Mouse (Mus musculus) limb, embryonic 14.5 days (tissue): ENCODE measurements around the gene Rapgef6. TPM values are rescaled to one million over a fixed set of nuclear protein-coding genes. Genes with fewer than 3 reads are reported as not detected.

Experiments
- ATAC-seq: fragments of 200-750 bp; cut with Nextera tagmentation; 2 replicates; pipeline ENCODE4 v1.8.0; 2017; ENCODE audit warnings: low read depth, moderate number of reproducible peaks, moderate TSS enrichment; ENCODE audit not compliant: low FRiP score
- DNase-seq: peaks from one replicate; pipeline ENCODE4 v3.0.0-alpha.2; 2015; ENCODE audit warnings: low spot score
- H3K27ac ChIP-seq: fragments of 300-500 bp; sonication (generic); replicated peaks from 2 replicates; pipeline ENCODE4 v1.5.1; 2014; ENCODE audit warnings: low read depth, mild to moderate bottlenecking, low read length, moderate library complexity, mixed read lengths
- H3K27me3 ChIP-seq: fragments of 300-500 bp; sonication (generic); 2 replicates; pipeline ENCODE4 v1.6.1; 2014; ENCODE audit warnings: low read length, mixed read lengths; ENCODE audit not compliant: control insufficient read depth, insufficient read depth
- H3K36me3 ChIP-seq: fragments of 300-500 bp; sonication (generic); 2 replicates; pipeline ENCODE4 v1.6.1; 2014; ENCODE audit warnings: mild to moderate bottlenecking, low read length, moderate library complexity, mixed read lengths; ENCODE audit not compliant: control insufficient read depth, insufficient read depth
- H3K4me1 ChIP-seq: fragments of 300-500 bp; sonication (generic); 2 replicates; pipeline ENCODE4 v1.6.1; 2014; ENCODE audit warnings: antibody characterized with exemption, low read length, mixed read lengths; ENCODE audit not compliant: control insufficient read depth, insufficient read depth
- H3K4me2 ChIP-seq: fragments of 300-500 bp; sonication (generic); replicated peaks from 2 replicates; pipeline ENCODE4 v1.6.1; 2014; ENCODE audit warnings: low read depth, mild to moderate bottlenecking, low read length, moderate library complexity; ENCODE audit not compliant: severe bottlenecking
- H3K4me3 ChIP-seq: fragments of 300-500 bp; sonication (generic); replicated peaks from 2 replicates; pipeline ENCODE4 v1.5.1; 2014; ENCODE audit warnings: low read length
- H3K9ac ChIP-seq: fragments of 300-500 bp; sonication (generic); 2 replicates; pipeline ENCODE4 v1.6.1; 2014; ENCODE audit warnings: mild to moderate bottlenecking, low read depth, low read length, moderate library complexity; ENCODE audit not compliant: severe bottlenecking
- H3K9me3 ChIP-seq: fragments of 300-500 bp; sonication (generic); 2 replicates; pipeline ENCODE4 v1.6.1; 2016; ENCODE audit warnings: low read length; ENCODE audit not compliant: control insufficient read depth
- POLR2A ChIP-seq: fragments of 200-500 bp; IDR thresholded peaks from 2 replicates; pipeline ENCODE4 v1.8.0; 2012; ENCODE audit warnings: inconsistent platforms, mild to moderate bottlenecking, moderate library complexity, borderline replicate concordance; ENCODE audit not compliant: insufficient read depth, insufficient read length; ENCODE audit errors: extremely low read depth
- WGBS: fragments of 180-500 bp; shearing (Covaris S2); extraction: QIAGEN DNeasy Blood & Tissue Kit; methylation state at CpG from one replicate; pipeline ENCODE4 v1.1.7; 2014; 5-methylcytosine and 5-hydroxymethylcytosine counted together
- polyA plus RNA-seq, 2 experiments: library from polyadenylated mRNA; depleted of rRNA in 1 of 2; stranded (reverse) in 1 of 2; unstranded in 1 of 2; fragments of >200 nt; fragmentation: Nextera tagmentation in 1 of 2; extraction: Ambion mirVana in 1 of 2; gene quantifications; 2 replicates each; pipeline versions ENCODE4 v1.2.1 to v1.2.3; 2012 to 2014

The Rapgef6 gene
- polyA plus RNA-seq (2012; rRNA removed) (13.8 and 17.5 TPM in 2 replicates), polyA plus RNA-seq (2014; fragmentation: Nextera tagmentation; extraction: Ambion mirVana) (26.6 and 27.7 TPM in 2 replicates)

DNA sequence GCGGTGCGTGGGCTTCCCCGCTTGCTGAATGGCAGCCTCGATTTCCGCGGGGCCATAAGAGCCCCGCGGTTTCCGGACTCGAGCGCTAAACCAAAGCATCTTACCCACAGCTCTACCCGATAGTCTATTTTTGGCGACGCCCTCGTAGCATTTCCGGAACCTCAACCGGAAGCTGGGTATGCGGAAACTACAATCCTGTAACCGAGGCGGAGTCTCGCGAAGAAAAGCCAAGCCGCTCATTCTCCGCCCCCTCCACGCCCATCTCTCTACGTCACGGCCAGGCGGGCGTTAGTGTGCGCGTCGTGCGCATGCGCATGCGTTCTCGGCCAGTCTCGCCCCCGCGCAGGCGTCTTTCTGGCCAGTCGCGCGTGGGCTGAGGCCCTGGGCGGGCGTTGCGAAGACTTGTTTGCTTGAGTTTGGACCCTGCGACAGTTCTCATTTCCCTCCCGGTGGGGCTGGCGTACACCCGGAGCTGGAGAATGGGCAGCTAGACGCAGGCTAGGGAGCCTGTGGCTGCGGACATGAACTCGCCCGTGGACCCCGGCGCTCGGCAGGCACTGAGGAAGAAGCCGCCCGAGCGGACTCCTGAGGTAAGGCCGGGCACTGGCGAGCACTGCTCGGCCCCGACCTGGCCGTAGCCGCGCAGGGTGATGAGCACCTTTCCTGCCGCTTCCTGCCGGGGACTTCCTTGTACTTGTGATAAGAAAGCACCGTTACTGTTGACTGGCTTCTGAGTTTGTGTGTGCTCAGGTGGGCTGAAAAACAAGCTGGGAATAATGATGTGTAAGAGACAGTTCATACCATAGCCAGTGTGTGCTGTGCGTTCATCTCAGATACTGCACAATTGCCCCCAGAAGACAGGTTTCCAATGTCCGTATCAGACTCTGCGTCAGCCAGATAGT is at the start of gene Rapgef6:
TSS of gene Rapgef6 (plus strand) at position 319 of the 902 bp plus-strand sequence.
- Histone ChIP-seq H3K4me3 (peak within 1 kb of the TSS; percentile 78), H3K9ac (peak within 1 kb of the TSS; percentile 83), H3K4me1 (peaks cover 11% of the 10 kb centered on the region), H3K27me3 (no peaks in the 10 kb centered on the region), H3K9me3 (no peaks in the 10 kb centered on the region), H3K36me3 (no peaks in the 10 kb centered on the region), H3K27ac (peak within 1 kb of the TSS; percentile 91), H3K4me2 (peak within 1 kb of the TSS; percentile 67)
- under 1% methylated on average over 67 of the region's 73 CpGs for WGBS
- peak; percentile 65; the same call in 1 of the 2 replicates for TF ChIP-seq POLR2A
- ATAC-seq (peak; percentile 95), DNase-seq (peak; percentile 97)

- no peak overlapping the region for H3K4me3 ChIP-seq
- WGBS: 88% methylated on average over 1 of the region's 1 CpGs
- no peaks in the 10 kb centered on the region for H3K9me3 ChIP-seq
- ATAC-seq: no peak
- DNase-seq: peak; percentile 4
- H3K36me3 ChIP-seq: peaks cover 21% of the 10 kb centered on the region
- no peaks in the 10 kb centered on the region for H3K27me3 ChIP-seq
- H3K9ac ChIP-seq: no peak overlapping the region
- H3K4me1 ChIP-seq: no peaks in the 10 kb centered on the region
- TF ChIP-seq POLR2A: no peak
- no peak overlapping the region for H3K4me2 ChIP-seq
- H3K27ac ChIP-seq: no peak overlapping the region
Measured at GRCm38 (mm10) chr11:54478414-54478813, 44.2 kb upstream of the Rapgef6 start.

DNA sequence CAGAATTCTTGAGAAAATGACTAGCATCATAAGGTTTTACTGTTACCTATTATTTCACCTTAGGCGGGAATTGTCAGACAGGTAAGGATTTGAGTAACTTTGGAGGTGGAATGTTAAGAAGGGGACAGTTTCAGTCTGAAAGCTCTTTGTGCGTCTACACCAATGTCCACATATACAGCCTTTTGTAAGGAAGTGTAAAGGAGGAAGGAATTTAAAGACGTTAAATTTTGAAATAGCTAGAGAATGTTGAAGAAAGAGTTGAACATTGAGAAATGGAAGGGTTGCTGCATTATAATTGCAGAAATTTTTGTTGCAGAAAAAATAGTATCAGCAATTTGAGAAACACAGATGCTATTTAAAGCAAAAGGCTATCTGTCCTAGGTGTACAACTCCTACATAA is 36.6 kb upstream of the Rapgef6 start:
- no peak for DNase-seq
- Histone ChIP-seq H3K36me3 (peaks cover 5% of the 10 kb centered on the region), H3K4me1 (no peaks in the 10 kb centered on the region), H3K4me3 (no peak overlapping the region), H3K9ac (no peak overlapping the region), H3K27me3 (no peaks in the 10 kb centered on the region), H3K27ac (no peak overlapping the region), H3K9me3 (no peaks in the 10 kb centered on the region), H3K4me2 (no peak overlapping the region)
- TF ChIP-seq POLR2A: no peak
- ATAC-seq: no peak
- 90% methylated on average over 3 of the region's 3 CpGs for WGBS

GRCm38 (mm10) chr11:54491946-54492558 is 30.6 kb upstream of the Rapgef6 start:
- 88% methylated on average over 1 of the region's 1 CpGs for WGBS
- TF ChIP-seq POLR2A: no peak
- ATAC-seq (no peak), DNase-seq (no peak)
- H3K36me3 ChIP-seq: peaks cover 19% of the 10 kb centered on the region
- H3K4me2 ChIP-seq: no peak overlapping the region
- H3K4me1 ChIP-seq: no peaks in the 10 kb centered on the region
- H3K4me3 ChIP-seq: no peak overlapping the region
- H3K9me3 ChIP-seq: no peaks in the 10 kb centered on the region
- H3K27me3 ChIP-seq: no peaks in the 10 kb centered on the region
- no peak overlapping the region for H3K27ac ChIP-seq
- H3K9ac ChIP-seq: no peak overlapping the region

GRCm38 (mm10) chr11:54492559-54492958 is 30.1 kb upstream of the Rapgef6 start:
- ATAC-seq (no peak), DNase-seq (no peak)
- Histone ChIP-seq H3K9ac (no peak overlapping the region), H3K27ac (no peak overlapping the region), H3K27me3 (no peaks in the 10 kb centered on the region), H3K9me3 (no peaks in the 10 kb centered on the region), H3K36me3 (peaks cover 19% of the 10 kb centered on the region), H3K4me2 (no peak overlapping the region), H3K4me1 (no peaks in the 10 kb centered on the region), H3K4me3 (no peak overlapping the region)
- 91% methylated on average over 4 of the region's 4 CpGs for WGBS
- TF ChIP-seq POLR2A: no peak
